3 mouse cellular contexts compared by ENCODE assay signal in genomic region chr2:84761309-84761708, GRCm38 (mm10).
A peak's percentile ranks its signal among the peaks of the same experiment; 100 is the strongest.
TF ChIP-seq lines count a peak whose summit lies in the region.

No protein-coding gene starts in this region.

TF ChIP-seq in C2C12, 6 proteins besides CTCF, POLR2A, EP300 and RAD21:
- peak; percentile 44 for TF ChIP-seq USF1 (IDR thresholded peaks at IDR 0.05; ENCODE audit: low read depth)
- no peak for TF ChIP-seq MAX (IDR thresholded peaks at IDR 0.05)

TF ChIP-seq in CH12.LX, 34 proteins besides CTCF, POLR2A, EP300 and RAD21:
- TF ChIP-seq USF2 (conservative IDR thresholded peaks at IDR 0.05; ENCODE audit: low read depth, low read length) (peak; percentile 58), BHLHE40 (IDR thresholded peaks at IDR 0.05; ENCODE audit: low read depth, low read length) (peak; percentile 42; the same call in 1 of the 2 replicates), MAZ (IDR thresholded peaks at IDR 0.05; ENCODE audit: low read depth, low read length) (no peak), MAX (IDR thresholded peaks at IDR 0.05; ENCODE audit: low read length) (0 out of 2 replicates have a peak, but pooled peaks have one; percentile 33), USF1 (IDR thresholded peaks at IDR 0.05; ENCODE audit: low read depth, low read length) (peak; percentile 50)

TF ChIP-seq in myocyte, 11 proteins besides CTCF, POLR2A, EP300 and RAD21:
- TF ChIP-seq REST (IDR thresholded peaks at IDR 0.05; ENCODE audit: insufficient read depth, insufficient read length) (no peak), TCF12 (IDR thresholded peaks at IDR 0.05; ENCODE audit: insufficient read depth, poor library complexity, severe bottlenecking) (no peak), MAX (IDR thresholded peaks at IDR 0.05; ENCODE audit: low read depth) (no peak), SRF (IDR thresholded peaks at IDR 0.05; ENCODE audit: control insufficient read depth, insufficient read length, low read depth) (no peak), POLR2AphosphoS2 (IDR thresholded peaks at IDR 0.05; ENCODE audit: insufficient read length, low read depth) (no peak), USF1 (IDR thresholded peaks at IDR 0.05; ENCODE audit: low read depth) (peak; percentile 46), MYOD1 (IDR thresholded peaks at IDR 0.05; ENCODE audit: control insufficient read depth in 1 of 3, insufficient read length in 2 of 3, low read depth in 2 of 3) (no peak), MYOG (IDR thresholded peaks at IDR 0.05; ENCODE audit: control insufficient read depth in 1 of 3, insufficient read depth in 1 of 3, insufficient read length in 2 of 3, low read depth in 2 of 3) (no peak)
